Mouse (Mus musculus): ENCODE measurements at regions not wholly inside any gene's neighbourhood (a gene's known extent, or its start where the extent isn't known, plus 50 kb on each side); places are given as distances from the start of the nearest gene placed in this dataset.

- TF ChIP-seq ZC3H11A (IDR thresholded peaks at IDR 0.05; ENCODE audit: borderline replicate concordance, low read depth, low read length): 0 out of 2 replicates have a peak, but pooled peaks have one; percentile 18
- TF ChIP-seq HCFC1 (IDR thresholded peaks at IDR 0.05; ENCODE audit: borderline replicate concordance, insufficient read depth, low read length): no peak
Observed at GRCm38 (mm10) chr12:110367102-110367501, 79.8 kb upstream of the Ppp2r5c start.

GRCm38 (mm10) chr12:110367822-110368221, 79.1 kb upstream of the Ppp2r5c start:
- in situ Hi-C loops (cut with MboI; ENCODE audit: low sequenced_read_pairs in 2 of 2, unreplicated experiment in 2 of 2): no loop called here

More at GRCm38 (mm10) chr12:110367102-110367501, 79.8 kb upstream of the Ppp2r5c start:
- in situ Hi-C loops (cut with MboI; ENCODE audit: low sequenced_read_pairs in 2 of 2, unreplicated experiment in 2 of 2): no loop called here
- Histone ChIP-seq H3K4me3 (ENCODE audit: insufficient read depth in 1 of 2, low read depth in 1 of 2, low read length in 2 of 2, poor library complexity in 1 of 2, severe bottlenecking in 1 of 2) (no peak overlapping the region), H3K27ac (ENCODE audit: insufficient read depth, low read depth, low read length, poor library complexity, severe bottlenecking) (no peak overlapping the region), H3K36me3 (ENCODE audit: control insufficient read depth, insufficient read depth, low read length, poor library complexity, severe bottlenecking) (no peaks in the 10 kb centered on the region), H3K9me3 (ENCODE audit: control insufficient read depth, insufficient read depth, low read depth, low read length) (no peaks in the 10 kb centered on the region), H3K9ac (ENCODE audit: insufficient read depth, low read depth, low read length, poor library complexity, severe bottlenecking) (no peak overlapping the region), H3K4me1 (ENCODE audit: control insufficient read depth in 2 of 2, insufficient read depth in 2 of 2, low read length in 2 of 2, poor library complexity in 1 of 2) (no peaks in the 10 kb centered on the region; a peak in 1 of 4 replicates)
- DNase-seq (ENCODE audit: low read depth, low spot score): no peak

GRCm38 (mm10) chr12:110371886-110372690, 74.8 kb upstream of the Ppp2r5c start:
- Histone ChIP-seq H3K4me3 (ENCODE audit: insufficient read depth in 1 of 2, low read depth in 1 of 2, low read length in 2 of 2, poor library complexity in 1 of 2, severe bottlenecking in 1 of 2) (no peak overlapping the region), H3K9me3 (ENCODE audit: control insufficient read depth, insufficient read depth, low read depth, low read length) (no peaks in the 10 kb centered on the region), H3K36me3 (ENCODE audit: control insufficient read depth, insufficient read depth, low read length, poor library complexity, severe bottlenecking) (no peaks in the 10 kb centered on the region), H3K27ac (ENCODE audit: insufficient read depth, low read depth, low read length, poor library complexity, severe bottlenecking) (no peak overlapping the region), H3K9ac (ENCODE audit: insufficient read depth, low read depth, low read length, poor library complexity, severe bottlenecking) (no peak overlapping the region), H3K4me1 (ENCODE audit: control insufficient read depth in 2 of 2, insufficient read depth in 2 of 2, low read length in 2 of 2, poor library complexity in 1 of 2) (no peaks in the 10 kb centered on the region; a peak in 1 of 4 replicates)
- TF ChIP-seq MAFK (IDR thresholded peaks at IDR 0.05; ENCODE audit: insufficient read depth, low read depth, low read length) (no peak), CHD2 (IDR thresholded peaks at IDR 0.05; ENCODE audit: low read depth, low read length) (no peak), ZNF384 (IDR thresholded peaks at IDR 0.05; ENCODE audit: low read depth, low read length) (no peak), HCFC1 (IDR thresholded peaks at IDR 0.05; ENCODE audit: borderline replicate concordance, insufficient read depth, low read length) (no peak), ZC3H11A (IDR thresholded peaks at IDR 0.05; ENCODE audit: borderline replicate concordance, low read depth, low read length) (no peak)
- no peak for DNase-seq (ENCODE audit: low read depth, low spot score)
- in situ Hi-C loops (cut with MboI; ENCODE audit: low sequenced_read_pairs in 2 of 2, unreplicated experiment in 2 of 2): loop anchor here in 1 of 2 experiments (10.0 kb wide), 2 partner anchors 337 to 367 kb away; no protein-coding TSS in a partner anchor

More at GRCm38 (mm10) chr12:110367822-110368221, 79.1 kb upstream of the Ppp2r5c start:
- TF ChIP-seq ZC3H11A (IDR thresholded peaks at IDR 0.05; ENCODE audit: borderline replicate concordance, low read depth, low read length) (no peak), MAFK (IDR thresholded peaks at IDR 0.05; ENCODE audit: insufficient read depth, low read depth, low read length) (no peak), HCFC1 (IDR thresholded peaks at IDR 0.05; ENCODE audit: borderline replicate concordance, insufficient read depth, low read length) (no peak), ZNF384 (IDR thresholded peaks at IDR 0.05; ENCODE audit: low read depth, low read length) (no peak), CHD2 (IDR thresholded peaks at IDR 0.05; ENCODE audit: low read depth, low read length) (no peak)
- DNase-seq (ENCODE audit: low read depth, low spot score): no peak
- Histone ChIP-seq H3K4me3 (ENCODE audit: insufficient read depth in 1 of 2, low read depth in 1 of 2, low read length in 2 of 2, poor library complexity in 1 of 2, severe bottlenecking in 1 of 2) (no peak overlapping the region), H3K9ac (ENCODE audit: insufficient read depth, low read depth, low read length, poor library complexity, severe bottlenecking) (no peak overlapping the region), H3K9me3 (ENCODE audit: control insufficient read depth, insufficient read depth, low read depth, low read length) (no peaks in the 10 kb centered on the region), H3K4me1 (ENCODE audit: control insufficient read depth in 2 of 2, insufficient read depth in 2 of 2, low read length in 2 of 2, poor library complexity in 1 of 2) (no peaks in the 10 kb centered on the region; a peak in 1 of 4 replicates), H3K36me3 (ENCODE audit: control insufficient read depth, insufficient read depth, low read length, poor library complexity, severe bottlenecking) (no peaks in the 10 kb centered on the region), H3K27ac (ENCODE audit: insufficient read depth, low read depth, low read length, poor library complexity, severe bottlenecking) (no peak overlapping the region)

- Histone ChIP-seq H3K4me1 (ENCODE audit: control insufficient read depth in 2 of 2, insufficient read depth in 2 of 2, low read length in 2 of 2, poor library complexity in 1 of 2) (no peaks in the 10 kb centered on the region; a peak in 1 of 4 replicates), H3K4me3 (ENCODE audit: insufficient read depth in 1 of 2, low read depth in 1 of 2, low read length in 2 of 2, poor library complexity in 1 of 2, severe bottlenecking in 1 of 2) (no peak overlapping the region)
- in situ Hi-C loops (cut with MboI; ENCODE audit: low sequenced_read_pairs in 2 of 2, unreplicated experiment in 2 of 2): loop anchor here in 1 of 2 experiments (10.0 kb wide), 2 partner anchors 338 to 368 kb away; no protein-coding TSS in a partner anchor
Observed at GRCm38 (mm10) chr12:110372986-110373385, 73.9 kb upstream of the Ppp2r5c start.

More at GRCm38 (mm10) chr12:110372986-110373385, 73.9 kb upstream of the Ppp2r5c start:
- Histone ChIP-seq H3K9ac (ENCODE audit: insufficient read depth, low read depth, low read length, poor library complexity, severe bottlenecking) (no peak overlapping the region), H3K36me3 (ENCODE audit: control insufficient read depth, insufficient read depth, low read length, poor library complexity, severe bottlenecking) (no peaks in the 10 kb centered on the region), H3K9me3 (ENCODE audit: control insufficient read depth, insufficient read depth, low read depth, low read length) (no peaks in the 10 kb centered on the region), H3K27ac (ENCODE audit: insufficient read depth, low read depth, low read length, poor library complexity, severe bottlenecking) (no peak overlapping the region)
- DNase-seq (ENCODE audit: low read depth, low spot score): no peak
- no peak for TF ChIP-seq CHD2 (IDR thresholded peaks at IDR 0.05; ENCODE audit: low read depth, low read length)
- no peak for TF ChIP-seq ZNF384 (IDR thresholded peaks at IDR 0.05; ENCODE audit: low read depth, low read length)
- TF ChIP-seq ZC3H11A (IDR thresholded peaks at IDR 0.05; ENCODE audit: borderline replicate concordance, low read depth, low read length): no peak
- TF ChIP-seq MAFK (IDR thresholded peaks at IDR 0.05; ENCODE audit: insufficient read depth, low read depth, low read length): no peak
- no peak for TF ChIP-seq HCFC1 (IDR thresholded peaks at IDR 0.05; ENCODE audit: borderline replicate concordance, insufficient read depth, low read length)
